Mouse (Mus musculus) heart, embryonic 13.5 days (tissue): ENCODE data around the gene Kansl2. TPM values are rescaled to one million over a fixed set of nuclear protein-coding genes. Genes with fewer than 3 reads are reported as not detected.

Experiments used
- ATAC-seq: fragments of 200-750 bp; cut with Nextera tagmentation; 2 replicates; pipeline ENCODE4 v1.8.0; 2017; ENCODE audit warnings: moderate TSS enrichment; ENCODE audit not compliant: insufficient number of reproducible peaks, low FRiP score, low TSS enrichment; ENCODE audit errors: extremely low read depth
- H3K27ac ChIP-seq: fragments of 300-500 bp; sonication (generic); replicated peaks from 2 replicates; pipeline ENCODE4 v1.5.1; 2015; ENCODE audit warnings: moderate library complexity, mild to moderate bottlenecking, inconsistent platforms
- H3K27me3 ChIP-seq: fragments of 300-500 bp; sonication (generic); replicated peaks from 2 replicates; pipeline ENCODE4 v1.6.1; 2015; ENCODE audit warnings: mild to moderate bottlenecking, inconsistent platforms
- H3K36me3 ChIP-seq: fragments of 300-500 bp; sonication (generic); 2 replicates; pipeline ENCODE4 v1.6.1; 2015; ENCODE audit warnings: mild to moderate bottlenecking, inconsistent platforms
- H3K4me1 ChIP-seq: fragments of 300-500 bp; sonication (generic); 2 replicates; pipeline ENCODE4 v1.6.1; 2015; ENCODE audit warnings: inconsistent platforms
- H3K4me2 ChIP-seq: fragments of 300-500 bp; sonication (generic); 2 replicates; pipeline ENCODE4 v1.6.1; 2015; ENCODE audit warnings: inconsistent platforms, mild to moderate bottlenecking, moderate library complexity
- H3K4me3 ChIP-seq: fragments of 300-500 bp; sonication (generic); 2 replicates; pipeline ENCODE4 v1.5.1; 2015; ENCODE audit warnings: moderate library complexity, mild to moderate bottlenecking, inconsistent platforms
- H3K9ac ChIP-seq: fragments of 300-500 bp; sonication (generic); 2 replicates; pipeline ENCODE4 v1.6.1; 2015; ENCODE audit warnings: inconsistent platforms, mild to moderate bottlenecking, moderate library complexity
- H3K9me3 ChIP-seq: fragments of 300-500 bp; sonication (generic); 2 replicates; pipeline ENCODE4 v1.6.1; 2016; ENCODE audit warnings: inconsistent platforms
- WGBS: fragments of 180-500 bp; shearing (Covaris S2); methylation state at CpG from one replicate; pipeline ENCODE4 v1.1.7; 2015; ENCODE audit warnings: mixed read lengths; 5-methylcytosine and 5-hydroxymethylcytosine counted together
- polyA plus RNA-seq: library from polyadenylated mRNA; unstranded; fragments of >200 nt; fragmentation: Nextera tagmentation; extraction: Ambion mirVana; gene quantifications from 2 replicates; pipeline ENCODE4 v1.2.1, GENCODE M21; 2015

Gene Kansl2
- 80.4 and 81.1 TPM in 2 replicates for polyA plus RNA-seq

GRCm38 (mm10) chr15:98533881-98534627 is at the start of gene Kansl2:
Gene Kansl2 (minus strand): TSS chr15:98534264.
- Histone ChIP-seq H3K36me3 (peaks cover 43% of the 10 kb centered on the region), H3K9ac (peak within 1 kb of the TSS; percentile 94), H3K4me2 (peak within 1 kb of the TSS; percentile 93), H3K4me3 (peak within 1 kb of the TSS; percentile 92), H3K27ac (peak within 1 kb of the TSS; percentile 98), H3K4me1 (peaks cover 18% of the 10 kb centered on the region), H3K9me3 (no peaks in the 10 kb centered on the region), H3K27me3 (no peaks in the 10 kb centered on the region)
- ATAC-seq: peak; percentile 100
- WGBS: under 1% methylated on average over 69 of the region's 70 CpGs

- 66% methylated on average over 8 of the region's 8 CpGs for WGBS
- H3K9me3 ChIP-seq: no peaks in the 10 kb centered on the region
- no peak overlapping the region for H3K4me3 ChIP-seq
- no peak overlapping the region for H3K4me2 ChIP-seq
- peaks cover 9% of the 10 kb centered on the region for H3K36me3 ChIP-seq
- ATAC-seq: no peak
- peak overlapping the region; percentile 44; the same call in 1 of the 2 replicates for H3K9ac ChIP-seq
- no peak overlapping the region for H3K27ac ChIP-seq
- 0 out of 2 replicates have a peak, but pooled peaks cover 7% of the 10 kb centered on the region for H3K27me3 ChIP-seq
- peaks cover 27% of the 10 kb centered on the region for H3K4me1 ChIP-seq
Measured at GRCm38 (mm10) chr15:98582996-98583395, 48.9 kb upstream of the Kansl2 start.

GRCm38 (mm10) chr15:98582410-98582809 is 48.3 kb upstream of the Kansl2 start:
- Histone ChIP-seq H3K27ac (no peak overlapping the region), H3K4me1 (peaks cover 27% of the 10 kb centered on the region), H3K27me3 (peaks cover 7% of the 10 kb centered on the region; the same call in 1 of the 2 replicates), H3K4me2 (no peak overlapping the region), H3K9ac (peak overlapping the region; percentile 44; the same call in 1 of the 2 replicates), H3K36me3 (peaks cover 3% of the 10 kb centered on the region; the same call in 1 of the 2 replicates), H3K9me3 (no peaks in the 10 kb centered on the region), H3K4me3 (no peak overlapping the region)
- no peak for ATAC-seq
- WGBS: 52% methylated on average over 8 of the region's 8 CpGs

GRCm38 (mm10) chr15:98579795-98580464 is 45.9 kb upstream of the Kansl2 start:
- H3K36me3 ChIP-seq: no peaks in the 10 kb centered on the region
- no peak overlapping the region for H3K4me2 ChIP-seq
- H3K27ac ChIP-seq: no peak overlapping the region
- peaks cover 14% of the 10 kb centered on the region for H3K4me1 ChIP-seq
- no peak overlapping the region for H3K4me3 ChIP-seq
- ATAC-seq: no peak
- no peak overlapping the region for H3K9ac ChIP-seq
- no peaks in the 10 kb centered on the region for H3K9me3 ChIP-seq
- H3K27me3 ChIP-seq: peaks cover 7% of the 10 kb centered on the region; the same call in 1 of the 2 replicates
- 29% methylated on average over 4 of the region's 5 CpGs for WGBS

- H3K9ac ChIP-seq: no peak overlapping the region
- H3K9me3 ChIP-seq: no peaks in the 10 kb centered on the region
- no peak for ATAC-seq
- no peak overlapping the region for H3K4me2 ChIP-seq
- H3K27me3 ChIP-seq: peaks cover 7% of the 10 kb centered on the region; the same call in 1 of the 2 replicates
- 84% methylated on average over 2 of the region's 2 CpGs for WGBS
- no peak overlapping the region for H3K27ac ChIP-seq
- no peak overlapping the region for H3K4me3 ChIP-seq
- H3K4me1 ChIP-seq: peaks cover 11% of the 10 kb centered on the region
- no peaks in the 10 kb centered on the region for H3K36me3 ChIP-seq
Measured at GRCm38 (mm10) chr15:98579310-98579709, 45.2 kb upstream of the Kansl2 start.

- no peak overlapping the region for H3K4me2 ChIP-seq
- H3K4me3 ChIP-seq: no peak overlapping the region
- H3K4me1 ChIP-seq: peaks cover 11% of the 10 kb centered on the region
- no peaks in the 10 kb centered on the region for H3K36me3 ChIP-seq
- H3K27me3 ChIP-seq: no peaks in the 10 kb centered on the region; the same call in 1 of the 2 replicates
- no peak overlapping the region for H3K9ac ChIP-seq
- WGBS: 75% methylated on average over 4 of the region's 4 CpGs
- no peak for ATAC-seq
- no peaks in the 10 kb centered on the region for H3K9me3 ChIP-seq
- H3K27ac ChIP-seq: no peak overlapping the region
Measured at GRCm38 (mm10) chr15:98573293-98573692, 39.2 kb upstream of the Kansl2 start.

GRCm38 (mm10) chr15:98570873-98571538 is 36.9 kb upstream of the Kansl2 start, which contains the start of the genes Ccnt1 and 4930415O20Rik:
Gene Ccnt1 (minus strand): TSS chr15:98570923.
Gene 4930415O20Rik (plus strand): TSS chr15:98571004.
- H3K36me3 ChIP-seq: no peaks in the 10 kb centered on the region
- H3K4me3 ChIP-seq: no peak within 1 kb of the TSS
- no peak within 1 kb of the TSS for H3K4me2 ChIP-seq
- no peak for ATAC-seq
- no peak within 1 kb of the TSS for H3K9ac ChIP-seq
- 71% methylated on average over 10 of the region's 10 CpGs for WGBS
- H3K4me1 ChIP-seq: peaks cover 18% of the 10 kb centered on the region
- no peaks in the 10 kb centered on the region for H3K9me3 ChIP-seq
- H3K27ac ChIP-seq: no peak within 1 kb of the TSS
- H3K27me3 ChIP-seq: no peaks in the 10 kb centered on the region

GRCm38 (mm10) chr15:98569795-98570365 is 35.8 kb upstream of the Kansl2 start:
- no peak for ATAC-seq
- H3K27ac ChIP-seq: no peak overlapping the region
- peaks cover 10% of the 10 kb centered on the region for H3K36me3 ChIP-seq
- no peaks in the 10 kb centered on the region for H3K9me3 ChIP-seq
- 69% methylated on average over 4 of the region's 4 CpGs for WGBS
- no peak overlapping the region for H3K9ac ChIP-seq
- no peak overlapping the region for H3K4me2 ChIP-seq
- no peaks in the 10 kb centered on the region for H3K27me3 ChIP-seq
- H3K4me3 ChIP-seq: no peak overlapping the region
- peaks cover 29% of the 10 kb centered on the region for H3K4me1 ChIP-seq

- Histone ChIP-seq H3K27ac (peak overlapping the region; percentile 96; the same call in 1 of the 2 replicates), H3K4me1 (peaks cover 33% of the 10 kb centered on the region), H3K4me2 (peak overlapping the region; percentile 90), H3K4me3 (peak overlapping the region; percentile 99), H3K36me3 (peaks cover 14% of the 10 kb centered on the region), H3K9ac (peak overlapping the region; percentile 94), H3K27me3 (no peaks in the 10 kb centered on the region), H3K9me3 (no peaks in the 10 kb centered on the region)
- WGBS: 62% methylated on average over 7 of the region's 7 CpGs
- ATAC-seq: no peak
Measured at GRCm38 (mm10) chr15:98569216-98569615, 35.2 kb upstream of the Kansl2 start.

- H3K4me2 ChIP-seq: peak overlapping the region; percentile 90
- H3K36me3 ChIP-seq: peaks cover 21% of the 10 kb centered on the region
- H3K9me3 ChIP-seq: no peaks in the 10 kb centered on the region
- H3K4me3 ChIP-seq: peak overlapping the region; percentile 99
- peaks cover 33% of the 10 kb centered on the region for H3K4me1 ChIP-seq
- 6% methylated on average over 22 of the region's 22 CpGs for WGBS
- no peak for ATAC-seq
- peak overlapping the region; percentile 96 for H3K27ac ChIP-seq
- H3K9ac ChIP-seq: peak overlapping the region; percentile 94
- H3K27me3 ChIP-seq: no peaks in the 10 kb centered on the region
Measured at GRCm38 (mm10) chr15:98568256-98569033, 34.4 kb upstream of the Kansl2 start.
